Mouse (Mus musculus): ENCODE measurements around the gene Ppp2r2d. TPM values are rescaled to one million over a fixed set of nuclear protein-coding genes. Genes with fewer than 3 reads are reported as not detected.

The Ppp2r2d gene
- polyA plus RNA-seq, 1 experiment, result 103 TPM

- TF ChIP-seq POLR2A (IDR thresholded peaks at IDR 0.05; ENCODE audit: borderline replicate concordance, extremely low read depth, insufficient read depth, insufficient read length, poor library complexity, severe bottlenecking), result no peak
- DNase-seq (ENCODE audit: low read depth), result peak; percentile 28
These were observed 4.3 kb upstream of the Ppp2r2d start for GRCm38 (mm10) chr7:138841436-138842151.

- TF ChIP-seq POLR2A (IDR thresholded peaks at IDR 0.05; ENCODE audit: borderline replicate concordance, extremely low read depth, insufficient read depth, insufficient read length, poor library complexity, severe bottlenecking), result no peak
- TF ChIP-seq CTCF (IDR thresholded peaks at IDR 0.05; ENCODE audit: borderline replicate concordance, extremely low read depth, insufficient read depth, insufficient read length), result no peak
- DNase-seq (ENCODE audit: low read depth), result no peak
These were observed 2.5 kb upstream of the Ppp2r2d start for GRCm38 (mm10) chr7:138843421-138843820.

- TF ChIP-seq POLR2A (IDR thresholded peaks at IDR 0.05; ENCODE audit: borderline replicate concordance, extremely low read depth, insufficient read depth, insufficient read length, poor library complexity, severe bottlenecking) (no peak), CTCF (IDR thresholded peaks at IDR 0.05; ENCODE audit: borderline replicate concordance, extremely low read depth, insufficient read depth, insufficient read length) (no peak)
These were observed 768 bp upstream of the Ppp2r2d start for GRCm38 (mm10) chr7:138845111-138845510.

GRCm38 (mm10) chr7:138846502-138846991 lies 668 bp downstream of the Ppp2r2d start:
- no peak for DNase-seq (ENCODE audit: low read depth)
- no peak for TF ChIP-seq POLR2A (IDR thresholded peaks at IDR 0.05; ENCODE audit: borderline replicate concordance, extremely low read depth, insufficient read depth, insufficient read length, poor library complexity, severe bottlenecking)
- TF ChIP-seq CTCF (IDR thresholded peaks at IDR 0.05; ENCODE audit: borderline replicate concordance, extremely low read depth, insufficient read depth, insufficient read length), result no peak

More at GRCm38 (mm10) chr7:138845111-138845510, 768 bp upstream of the Ppp2r2d start:
- no peak for DNase-seq (ENCODE audit: low read depth)

DNA sequence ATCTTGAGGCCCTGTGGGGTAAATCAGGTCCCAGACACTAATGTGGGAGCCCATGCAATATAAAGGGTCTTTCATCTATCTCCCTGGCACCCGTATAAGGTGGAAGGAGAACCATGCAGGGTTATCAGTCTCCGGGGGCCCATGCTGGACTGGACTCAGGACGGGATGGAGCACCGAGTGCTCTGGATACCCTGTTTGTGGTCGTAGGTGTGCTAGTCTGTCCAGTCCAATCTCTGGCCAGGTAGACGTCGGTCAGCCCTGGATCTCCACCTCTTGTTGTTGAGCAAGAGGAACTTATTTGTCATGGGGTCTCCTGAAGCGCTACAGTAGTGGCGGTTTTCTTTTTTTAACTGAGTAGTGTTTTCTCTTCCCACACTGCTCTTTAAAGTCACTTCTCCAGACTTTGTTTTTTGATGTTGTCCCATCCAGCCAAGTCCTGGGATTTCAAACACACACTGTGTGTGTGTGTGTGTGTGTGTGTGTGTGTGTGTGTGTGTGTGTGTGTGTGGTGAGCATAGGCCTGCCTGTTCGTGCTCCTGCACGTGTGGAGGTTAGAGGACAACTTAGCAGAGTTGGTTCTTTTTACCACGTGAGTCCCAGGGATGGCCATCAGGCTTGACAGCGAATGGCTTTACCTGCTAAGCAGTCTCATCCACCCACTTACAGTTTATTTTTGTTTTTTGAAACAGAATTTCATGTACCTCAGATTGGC lies 1.6 kb downstream of the Ppp2r2d start:
- TF ChIP-seq CTCF (IDR thresholded peaks at IDR 0.05; ENCODE audit: borderline replicate concordance, extremely low read depth, insufficient read depth, insufficient read length), result no peak
- TF ChIP-seq POLR2A (IDR thresholded peaks at IDR 0.05; ENCODE audit: borderline replicate concordance, extremely low read depth, insufficient read depth, insufficient read length, poor library complexity, severe bottlenecking), result no peak
- peak; percentile 21 for DNase-seq (ENCODE audit: low read depth)

- DNase-seq (ENCODE audit: low read depth), result no peak
- no peak for TF ChIP-seq POLR2A (IDR thresholded peaks at IDR 0.05; ENCODE audit: borderline replicate concordance, extremely low read depth, insufficient read depth, insufficient read length, poor library complexity, severe bottlenecking)
- TF ChIP-seq CTCF (IDR thresholded peaks at IDR 0.05; ENCODE audit: borderline replicate concordance, extremely low read depth, insufficient read depth, insufficient read length), result no peak
These were observed 2.4 kb downstream of the Ppp2r2d start for GRCm38 (mm10) chr7:138848028-138848920.

DNA sequence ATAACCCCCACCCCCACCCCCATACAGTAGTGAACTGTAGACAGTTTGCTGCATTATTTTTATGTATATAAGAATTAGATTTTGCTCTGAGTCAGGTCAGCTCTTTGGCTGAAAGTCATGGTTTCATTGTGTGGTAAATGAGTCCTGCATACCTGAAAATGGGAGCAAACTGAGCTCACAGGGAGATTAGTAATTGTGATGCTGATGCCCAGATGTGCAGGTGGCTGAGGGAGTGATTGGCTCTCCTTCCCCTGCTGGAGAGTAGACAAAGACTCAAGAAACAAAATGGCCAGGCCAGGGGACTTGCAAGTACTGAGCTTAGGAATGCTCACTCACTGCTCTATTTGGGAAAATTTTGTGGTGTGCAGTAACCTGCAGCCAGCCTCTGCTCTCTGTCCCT lies 4.2 kb downstream of the Ppp2r2d start:
- TF ChIP-seq POLR2A (IDR thresholded peaks at IDR 0.05; ENCODE audit: borderline replicate concordance, extremely low read depth, insufficient read depth, insufficient read length, poor library complexity, severe bottlenecking), result no peak
- TF ChIP-seq CTCF (IDR thresholded peaks at IDR 0.05; ENCODE audit: borderline replicate concordance, extremely low read depth, insufficient read depth, insufficient read length), result no peak
- DNase-seq (ENCODE audit: low read depth), result no peak

GRCm38 (mm10) chr7:138853417-138854031 lies 7.6 kb downstream of the Ppp2r2d start:
- DNase-seq (ENCODE audit: low read depth), result no peak
- TF ChIP-seq POLR2A (IDR thresholded peaks at IDR 0.05; ENCODE audit: borderline replicate concordance, extremely low read depth, insufficient read depth, insufficient read length, poor library complexity, severe bottlenecking), result no peak
- no peak for TF ChIP-seq CTCF (IDR thresholded peaks at IDR 0.05; ENCODE audit: borderline replicate concordance, extremely low read depth, insufficient read depth, insufficient read length)

DNA sequence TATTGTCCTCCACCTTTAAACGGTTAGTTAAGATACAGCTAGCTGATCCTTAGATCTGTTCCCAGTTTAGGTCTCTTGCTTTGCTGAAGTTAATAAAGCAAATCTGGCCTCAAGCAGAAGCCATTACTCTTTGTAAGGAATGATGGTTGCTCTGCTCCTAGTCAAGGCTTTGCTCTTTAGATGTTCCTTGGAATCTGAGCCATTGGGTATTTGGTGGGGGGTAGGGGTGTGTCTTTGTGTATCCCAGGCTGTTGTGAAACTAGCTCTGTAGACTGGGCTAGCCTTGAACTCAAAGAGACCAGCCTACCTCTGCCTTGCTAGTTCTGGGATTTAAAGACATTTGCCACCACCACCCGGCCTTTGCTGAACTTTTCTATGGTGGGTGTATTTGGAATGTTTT lies 8.3 kb downstream of the Ppp2r2d start:
- TF ChIP-seq CTCF (IDR thresholded peaks at IDR 0.05; ENCODE audit: borderline replicate concordance, extremely low read depth, insufficient read depth, insufficient read length) (no peak), POLR2A (IDR thresholded peaks at IDR 0.05; ENCODE audit: borderline replicate concordance, extremely low read depth, insufficient read depth, insufficient read length, poor library complexity, severe bottlenecking) (no peak)
- no peak for DNase-seq (ENCODE audit: low read depth)

DNA sequence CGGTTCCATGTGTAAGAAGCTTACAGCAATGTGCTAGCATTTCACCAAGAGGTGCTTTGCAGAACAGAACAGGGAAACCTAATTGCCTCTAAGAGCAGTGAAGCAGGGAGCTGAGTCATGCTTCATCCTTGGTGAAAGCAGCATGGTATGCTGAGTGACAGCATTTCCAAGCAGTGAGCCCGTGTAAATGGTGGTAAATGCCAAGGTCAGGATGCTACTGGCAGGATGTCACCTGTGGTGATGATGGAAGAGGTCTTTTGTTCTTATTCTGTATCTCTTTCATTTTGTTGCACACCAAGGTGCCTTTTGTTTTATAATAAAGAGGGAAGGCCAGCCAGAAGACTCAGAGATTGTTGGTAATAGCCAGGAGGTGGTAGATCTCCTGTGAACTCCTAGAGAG lies 10.8 kb downstream of the Ppp2r2d start:
- TF ChIP-seq POLR2A (IDR thresholded peaks at IDR 0.05; ENCODE audit: borderline replicate concordance, extremely low read depth, insufficient read depth, insufficient read length, poor library complexity, severe bottlenecking) (no peak), CTCF (IDR thresholded peaks at IDR 0.05; ENCODE audit: borderline replicate concordance, extremely low read depth, insufficient read depth, insufficient read length) (no peak)
- no peak for DNase-seq (ENCODE audit: low read depth)

Data from brain, embryonic 14.5 days (tissue).